Mouse (Mus musculus): ENCODE results near the gene Naa16. TPM values are rescaled to one million over a fixed set of nuclear protein-coding genes. Genes with fewer than 3 reads are reported as not detected.

Naa16 gene
- polyA plus RNA-seq, 1 experiment = 103 TPM

DNA sequence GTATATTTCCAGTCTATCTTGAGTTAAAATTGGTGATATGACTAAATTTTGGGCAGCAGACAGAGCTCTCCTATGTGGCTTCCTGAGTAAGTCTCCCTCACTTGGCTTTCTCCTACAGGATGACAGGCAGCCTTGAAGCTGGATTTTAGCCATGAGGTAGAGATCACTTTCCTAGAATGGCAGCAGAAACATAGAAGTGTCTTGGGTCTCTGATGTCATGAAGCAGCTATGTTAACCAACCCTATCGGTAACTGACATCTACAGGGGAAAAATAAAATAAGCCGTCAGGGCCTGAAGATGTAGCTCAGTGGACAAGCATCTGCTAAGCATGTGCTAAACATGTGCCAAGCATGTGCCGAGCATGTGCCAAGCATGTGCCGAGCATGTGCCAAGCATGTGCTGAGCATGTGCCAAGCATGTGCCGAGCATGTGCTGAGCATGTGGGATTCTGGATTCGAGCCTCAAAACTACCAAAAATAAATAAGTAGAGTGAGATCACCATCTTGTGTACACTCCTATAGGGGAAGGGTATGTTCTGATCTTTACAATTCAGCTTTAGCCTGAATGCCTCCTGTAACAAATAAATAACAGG is 85.6 kb downstream of the Naa16 start:
- TF ChIP-seq POLR2A (IDR thresholded peaks at IDR 0.05; ENCODE audit: insufficient read depth, low read length) (no peak), CTCF (IDR thresholded peaks at IDR 0.05; ENCODE audit: low read depth, low read length) (no peak), EP300 (IDR thresholded peaks at IDR 0.05; ENCODE audit: insufficient read depth, low read depth, low read length) (peak; percentile 86; the same call in 1 of the 2 replicates)
- Histone ChIP-seq H3K27ac (ENCODE audit: insufficient read depth, low read length) (no peak overlapping the region), H3K9ac (ENCODE audit: low read depth, poor library complexity, severe bottlenecking) (no peak overlapping the region), H3K9me3 (replicated peaks; ENCODE audit: control insufficient read depth, insufficient read depth, low read length, poor library complexity, severe bottlenecking) (0 out of 2 replicates have a peak, but pooled peaks cover 4% of the 10 kb centered on the region), H3K27me3 (ENCODE audit: control insufficient read depth, insufficient read depth, low read length, poor library complexity, severe bottlenecking) (no peaks in the 10 kb centered on the region), H3K4me1 (ENCODE audit: control insufficient read depth, insufficient read depth, low read length) (peaks cover 1% of the 10 kb centered on the region), H3K4me3 (ENCODE audit: low read depth, low read length) (no peak overlapping the region), H3K36me3 (ENCODE audit: control insufficient read depth, insufficient read depth, low read length, poor library complexity, severe bottlenecking) (no peaks in the 10 kb centered on the region)

DNA sequence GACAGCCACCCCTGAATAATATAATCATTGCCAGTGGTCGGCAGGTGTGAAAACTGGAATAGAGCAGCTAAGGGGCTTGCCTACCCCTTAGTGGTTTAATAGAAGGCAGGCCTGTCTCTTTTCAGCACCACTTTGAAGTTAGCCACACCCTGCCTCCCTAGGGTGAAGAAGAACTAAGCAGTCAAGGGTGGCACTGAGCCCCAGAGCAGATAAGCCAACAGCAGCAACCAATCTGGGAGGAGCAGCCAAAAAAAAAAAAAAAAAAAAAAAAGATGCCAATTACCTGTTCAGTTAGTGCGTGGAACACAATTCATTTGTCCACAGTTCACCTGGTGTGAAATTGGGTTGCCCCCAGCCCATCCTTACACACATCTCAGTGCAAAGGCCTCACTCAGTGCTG is 87.4 kb downstream of the Naa16 start:
- Histone ChIP-seq H3K4me1 (ENCODE audit: control insufficient read depth, insufficient read depth, low read length) (peaks cover 3% of the 10 kb centered on the region), H3K27me3 (ENCODE audit: control insufficient read depth, insufficient read depth, low read length, poor library complexity, severe bottlenecking) (no peaks in the 10 kb centered on the region), H3K27ac (ENCODE audit: insufficient read depth, low read length) (no peak overlapping the region), H3K4me3 (ENCODE audit: low read depth, low read length) (no peak overlapping the region), H3K9me3 (replicated peaks; ENCODE audit: control insufficient read depth, insufficient read depth, low read length, poor library complexity, severe bottlenecking) (0 out of 2 replicates have a peak, but pooled peaks cover 4% of the 10 kb centered on the region), H3K9ac (ENCODE audit: low read depth, poor library complexity, severe bottlenecking) (no peak overlapping the region), H3K36me3 (ENCODE audit: control insufficient read depth, insufficient read depth, low read length, poor library complexity, severe bottlenecking) (no peaks in the 10 kb centered on the region)
- TF ChIP-seq CTCF (IDR thresholded peaks at IDR 0.05; ENCODE audit: low read depth, low read length) = no peak
- no peak for TF ChIP-seq EP300 (IDR thresholded peaks at IDR 0.05; ENCODE audit: insufficient read depth, low read depth, low read length)
- TF ChIP-seq POLR2A (IDR thresholded peaks at IDR 0.05; ENCODE audit: insufficient read depth, low read length) = no peak

- peak within 1 kb of the TSS; percentile 55 for H3K9ac ChIP-seq (ENCODE audit: low read depth, poor library complexity, severe bottlenecking)
- peak within 1 kb of the TSS; percentile 72 for H3K4me3 ChIP-seq (ENCODE audit: low read depth, low read length)
- no peaks in the 10 kb centered on the region for H3K36me3 ChIP-seq (ENCODE audit: control insufficient read depth, insufficient read depth, low read length, poor library complexity, severe bottlenecking)
- 0 out of 2 replicates have a peak, but pooled peaks cover 4% of the 10 kb centered on the region for H3K9me3 ChIP-seq (replicated peaks; ENCODE audit: control insufficient read depth, insufficient read depth, low read length, poor library complexity, severe bottlenecking)
- H3K4me1 ChIP-seq (ENCODE audit: control insufficient read depth, insufficient read depth, low read length) = peaks cover 3% of the 10 kb centered on the region
- H3K27ac ChIP-seq (ENCODE audit: insufficient read depth, low read length) = no peak within 1 kb of the TSS
- H3K27me3 ChIP-seq (ENCODE audit: control insufficient read depth, insufficient read depth, low read length, poor library complexity, severe bottlenecking) = no peaks in the 10 kb centered on the region
- peak; percentile 40 for TF ChIP-seq CTCF (IDR thresholded peaks at IDR 0.05; ENCODE audit: low read depth, low read length)
- peak; percentile 88 for TF ChIP-seq POLR2A (IDR thresholded peaks at IDR 0.05; ENCODE audit: insufficient read depth, low read length)
- peak; percentile 63; the same call in 1 of the 2 replicates for TF ChIP-seq EP300 (IDR thresholded peaks at IDR 0.05; ENCODE audit: insufficient read depth, low read depth, low read length)
Measured at GRCm38 (mm10) chr14:79301466-79301875, 89.1 kb downstream of the Naa16 start, which contains the start of gene Rgcc. Gene Rgcc (minus strand): TSS chr14:79301645.

DNA sequence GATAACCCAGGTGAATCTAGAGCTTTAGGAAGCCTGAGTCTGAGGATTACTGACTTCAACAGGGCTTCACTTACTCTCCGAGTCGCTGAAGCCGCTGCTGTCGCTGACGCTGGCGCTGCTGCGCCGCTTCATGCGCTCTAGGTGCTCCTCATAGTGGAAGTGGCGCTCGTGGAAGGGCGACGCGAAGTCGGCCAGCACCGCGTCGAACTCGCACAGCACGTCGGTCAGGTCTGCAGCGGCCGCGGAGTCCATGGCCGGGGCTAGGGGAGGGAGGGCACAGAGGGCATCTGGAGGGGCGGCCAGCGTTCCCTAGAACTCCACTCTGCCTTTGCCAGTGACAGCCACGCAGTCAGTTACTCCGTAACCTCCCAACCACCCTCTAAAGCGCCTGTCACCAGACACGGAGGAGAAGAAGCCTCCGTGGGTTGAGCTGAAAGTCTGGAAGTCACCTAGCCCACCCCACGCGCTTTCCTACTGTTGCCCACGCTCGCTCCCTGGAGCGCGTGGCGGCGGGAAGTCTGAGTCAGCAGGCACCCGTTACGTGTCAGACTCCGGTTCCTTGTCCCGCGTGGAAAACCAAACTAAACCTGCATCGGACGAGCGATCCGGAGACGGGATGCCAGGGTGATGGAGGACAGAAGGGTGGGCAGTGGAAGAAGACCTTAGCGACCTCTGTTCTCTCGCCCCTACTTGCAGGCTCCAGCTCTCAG is 89.8 kb downstream of the Naa16 start:
- TF ChIP-seq EP300 (IDR thresholded peaks at IDR 0.05; ENCODE audit: insufficient read depth, low read depth, low read length) (no peak), POLR2A (IDR thresholded peaks at IDR 0.05; ENCODE audit: insufficient read depth, low read length) (no peak), CTCF (IDR thresholded peaks at IDR 0.05; ENCODE audit: low read depth, low read length) (no peak)
- Histone ChIP-seq H3K4me3 (ENCODE audit: low read depth, low read length) (peak overlapping the region; percentile 72), H3K4me1 (ENCODE audit: control insufficient read depth, insufficient read depth, low read length) (peaks cover 3% of the 10 kb centered on the region), H3K27ac (ENCODE audit: insufficient read depth, low read length) (no peak overlapping the region), H3K9ac (ENCODE audit: low read depth, poor library complexity, severe bottlenecking) (peak overlapping the region; percentile 55), H3K36me3 (ENCODE audit: control insufficient read depth, insufficient read depth, low read length, poor library complexity, severe bottlenecking) (no peaks in the 10 kb centered on the region), H3K27me3 (ENCODE audit: control insufficient read depth, insufficient read depth, low read length, poor library complexity, severe bottlenecking) (no peaks in the 10 kb centered on the region), H3K9me3 (replicated peaks; ENCODE audit: control insufficient read depth, insufficient read depth, low read length, poor library complexity, severe bottlenecking) (0 out of 2 replicates have a peak, but pooled peaks cover 4% of the 10 kb centered on the region)

DNA sequence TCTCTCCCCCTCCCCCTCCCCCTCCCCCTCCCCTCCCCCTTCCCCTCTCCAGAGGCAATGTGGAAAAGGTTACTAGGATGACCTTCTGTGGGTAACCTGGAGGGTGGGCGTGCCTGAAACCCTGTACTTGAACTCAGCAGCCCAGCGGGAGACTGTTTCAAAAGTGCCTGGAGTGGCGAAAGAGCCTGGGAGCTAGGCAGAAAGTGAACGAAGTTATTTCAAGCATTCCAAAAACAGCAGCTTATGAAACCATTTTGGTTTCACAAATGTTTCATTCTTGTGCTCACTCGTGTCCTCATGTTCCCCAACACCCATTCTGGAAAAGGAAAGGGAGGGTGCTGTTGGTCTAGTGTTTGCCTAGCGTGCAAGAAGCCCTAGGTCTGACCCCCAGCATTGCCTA is 90.8 kb downstream of the Naa16 start:
- Histone ChIP-seq H3K36me3 (ENCODE audit: control insufficient read depth, insufficient read depth, low read length, poor library complexity, severe bottlenecking) (no peaks in the 10 kb centered on the region), H3K27me3 (ENCODE audit: control insufficient read depth, insufficient read depth, low read length, poor library complexity, severe bottlenecking) (no peaks in the 10 kb centered on the region), H3K9me3 (replicated peaks; ENCODE audit: control insufficient read depth, insufficient read depth, low read length, poor library complexity, severe bottlenecking) (0 out of 2 replicates have a peak, but pooled peaks cover under 1% of the 10 kb centered on the region), H3K9ac (ENCODE audit: low read depth, poor library complexity, severe bottlenecking) (no peak overlapping the region), H3K4me3 (ENCODE audit: low read depth, low read length) (peak overlapping the region; percentile 72), H3K27ac (ENCODE audit: insufficient read depth, low read length) (no peak overlapping the region), H3K4me1 (ENCODE audit: control insufficient read depth, insufficient read depth, low read length) (peaks cover 3% of the 10 kb centered on the region)
- TF ChIP-seq EP300 (IDR thresholded peaks at IDR 0.05; ENCODE audit: insufficient read depth, low read depth, low read length) = peak; percentile 91
- TF ChIP-seq POLR2A (IDR thresholded peaks at IDR 0.05; ENCODE audit: insufficient read depth, low read length) = no peak

- no peak overlapping the region for H3K9ac ChIP-seq (ENCODE audit: low read depth, poor library complexity, severe bottlenecking)
- peaks cover 3% of the 10 kb centered on the region for H3K4me1 ChIP-seq (ENCODE audit: control insufficient read depth, insufficient read depth, low read length)
- no peak overlapping the region for H3K4me3 ChIP-seq (ENCODE audit: low read depth, low read length)
- TF ChIP-seq CTCF (IDR thresholded peaks at IDR 0.05; ENCODE audit: low read depth, low read length) (no peak), POLR2A (IDR thresholded peaks at IDR 0.05; ENCODE audit: insufficient read depth, low read length) (no peak), EP300 (IDR thresholded peaks at IDR 0.05; ENCODE audit: insufficient read depth, low read depth, low read length) (no peak)
- H3K36me3 ChIP-seq (ENCODE audit: control insufficient read depth, insufficient read depth, low read length, poor library complexity, severe bottlenecking) = no peaks in the 10 kb centered on the region
- no peak overlapping the region for H3K27ac ChIP-seq (ENCODE audit: insufficient read depth, low read length)
- H3K9me3 ChIP-seq (replicated peaks; ENCODE audit: control insufficient read depth, insufficient read depth, low read length, poor library complexity, severe bottlenecking) = no peaks in the 10 kb centered on the region
- no peaks in the 10 kb centered on the region for H3K27me3 ChIP-seq (ENCODE audit: control insufficient read depth, insufficient read depth, low read length, poor library complexity, severe bottlenecking)
Measured at GRCm38 (mm10) chr14:79299230-79299629, 91.3 kb downstream of the Naa16 start.

All from ES-Bruce4 (cell line).